Mouse (Mus musculus) cerebellum, adult 2 months (tissue): ENCODE measurements around the gene Eya4. TPM values are rescaled to one million over a fixed set of nuclear protein-coding genes. Genes with fewer than 3 reads are reported as not detected.

Experiments used
- DNase-seq, 2 experiments: peaks; one replicate each; pipeline ENCODE4 v3.0.0; 2021
- H3K27ac ChIP-seq: fragments of 200-500 bp; 2 replicates; pipeline ENCODE4 v1.5.1; 2012; ENCODE audit warnings: low read length, control low read depth, inconsistent platforms; ENCODE audit not compliant: insufficient read depth
- H3K27me3 ChIP-seq: fragments of 200-500 bp; 2 replicates; pipeline ENCODE4 v1.6.1; 2012; ENCODE audit warnings: inconsistent platforms, mild to moderate bottlenecking, low read length, moderate library complexity; ENCODE audit not compliant: control insufficient read depth, insufficient read depth
- H3K4me1 ChIP-seq: fragments of 200-500 bp; 2 replicates; pipeline ENCODE4 v1.6.1; 2011; ENCODE audit warnings: low read length; ENCODE audit not compliant: control insufficient read depth, insufficient read depth
- H3K4me3 ChIP-seq: fragments of 200-500 bp; replicated peaks from 2 replicates; pipeline ENCODE3; 2011; ENCODE audit warnings: mild to moderate bottlenecking, low read depth, low read length, control low read depth; ENCODE audit not compliant: insufficient read depth
- CTCF ChIP-seq: fragments of 200-500 bp; IDR thresholded peaks from 2 replicates; pipeline ENCODE4 v1.5.1; 2011; ENCODE audit warnings: low read depth, mild to moderate bottlenecking, control low read depth, low read length, moderate library complexity, borderline replicate concordance; ENCODE audit not compliant: insufficient read depth
- POLR2A ChIP-seq: fragments of 200-500 bp; IDR thresholded peaks from 2 replicates; pipeline ENCODE4 v1.6.1; 2011; ENCODE audit warnings: low read length, control low read depth, borderline replicate concordance; ENCODE audit not compliant: insufficient read depth
- WGBS: fragments of 180-500 bp; shearing (Covaris S2); methylation state at CpG from one replicate; pipeline ENCODE4 v1.1.7; 2018; 5-methylcytosine and 5-hydroxymethylcytosine counted together
- polyA plus RNA-seq: library from polyadenylated mRNA; depleted of rRNA; stranded (reverse); fragments of >200 nt; gene quantifications from 2 replicates; pipeline ENCODE4 v1.2.3, GENCODE M21; 2012

The Eya4 gene
- polyA plus RNA-seq, 1 experiment = 0.82 TPM

- Histone ChIP-seq H3K4me1 (no peaks in the 10 kb centered on the region), H3K4me3 (no peak overlapping the region), H3K27ac (no peak overlapping the region), H3K27me3 (no peaks in the 10 kb centered on the region)
- no peak for DNase-seq
- 64% methylated on average over 6 of the region's 6 CpGs for WGBS
- TF ChIP-seq CTCF (no peak), POLR2A (no peak)
Observed at GRCm38 (mm10) chr10:23089271-23089670, 261.3 kb downstream of the Eya4 start.

GRCm38 (mm10) chr10:23088764-23089163 lies 261.8 kb downstream of the Eya4 start:
- Histone ChIP-seq H3K27ac (no peak overlapping the region), H3K4me3 (no peak overlapping the region), H3K4me1 (no peaks in the 10 kb centered on the region), H3K27me3 (no peaks in the 10 kb centered on the region)
- WGBS = 17% methylated on average over 3 of the region's 3 CpGs
- no peak for DNase-seq
- no peak for TF ChIP-seq POLR2A
- no peak for TF ChIP-seq CTCF

DNA sequence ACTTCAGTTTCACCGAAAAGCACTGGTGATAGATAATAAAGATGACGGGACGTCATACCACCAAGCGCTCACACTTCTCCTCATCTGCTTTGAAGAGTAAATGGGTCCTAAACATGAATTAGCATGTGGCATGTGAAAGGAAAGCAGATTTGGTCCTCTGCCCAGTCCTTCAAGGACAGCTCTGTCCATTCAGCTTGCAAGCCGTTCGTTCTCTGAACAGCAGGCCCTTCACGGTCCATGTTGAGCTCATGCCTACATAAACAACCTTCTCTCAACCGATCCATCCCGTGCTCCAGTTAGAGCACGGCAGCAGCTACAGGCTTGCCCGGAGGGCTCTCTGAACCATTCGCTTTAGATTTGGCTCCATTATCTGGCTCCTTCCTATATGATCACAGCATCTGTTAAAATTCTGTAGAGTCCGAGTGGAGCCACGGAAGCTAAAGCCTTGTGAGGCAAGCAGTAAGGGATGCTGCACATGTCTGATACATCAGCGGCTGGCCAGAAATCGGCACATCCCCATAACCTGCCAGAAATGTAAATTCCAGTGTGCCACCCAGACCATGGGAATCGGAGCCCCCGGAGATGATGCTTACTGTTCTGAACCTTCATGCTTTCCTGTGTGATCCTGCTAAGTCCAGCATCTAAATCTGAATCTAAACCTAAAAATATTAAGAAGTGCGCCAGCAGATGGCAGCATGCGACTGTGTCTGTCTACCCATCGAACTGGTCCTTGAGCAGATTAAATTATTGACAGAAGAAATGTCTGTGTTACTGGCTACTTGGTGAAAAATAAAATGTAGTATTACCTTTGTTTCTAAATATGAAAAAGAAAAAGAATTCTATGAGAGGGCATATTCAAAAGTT lies 264.0 kb downstream of the Eya4 start:
- no peaks in the 10 kb centered on the region for H3K4me1 ChIP-seq

DNA sequence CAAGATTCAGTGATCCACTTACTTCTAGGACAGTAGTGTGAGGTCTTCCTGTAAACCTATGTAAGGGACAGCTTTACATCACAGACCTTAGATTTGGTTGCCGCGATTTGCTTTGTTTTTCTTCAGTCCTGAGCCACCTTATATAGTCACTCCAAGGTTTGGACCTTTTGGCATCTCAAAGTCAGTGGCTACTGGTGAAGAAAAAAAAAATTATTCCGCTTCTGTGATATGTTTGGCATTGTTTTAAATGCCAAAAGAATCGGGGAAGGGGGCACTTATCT lies 269.1 kb downstream of the Eya4 start:
- no peak for DNase-seq
- no peak overlapping the region for H3K4me3 ChIP-seq
- H3K4me1 ChIP-seq = no peaks in the 10 kb centered on the region
- TF ChIP-seq CTCF (no peak), POLR2A (no peak)
- no peaks in the 10 kb centered on the region for H3K27me3 ChIP-seq
- WGBS = 31% methylated on average over 4 of the region's 4 CpGs
- H3K27ac ChIP-seq = no peak overlapping the region

More for the DNA sequence above, 264.0 kb downstream of the Eya4 start:
- WGBS = 54% methylated on average over 21 of the region's 21 CpGs
- TF ChIP-seq POLR2A (no peak), CTCF (peak; percentile 59; the same call in 1 of the 2 replicates)
- peak; percentile 36 to 48 for DNase-seq
- Histone ChIP-seq H3K4me3 (peak overlapping the region; percentile 37), H3K27ac (no peak overlapping the region), H3K27me3 (no peaks in the 10 kb centered on the region)

DNA sequence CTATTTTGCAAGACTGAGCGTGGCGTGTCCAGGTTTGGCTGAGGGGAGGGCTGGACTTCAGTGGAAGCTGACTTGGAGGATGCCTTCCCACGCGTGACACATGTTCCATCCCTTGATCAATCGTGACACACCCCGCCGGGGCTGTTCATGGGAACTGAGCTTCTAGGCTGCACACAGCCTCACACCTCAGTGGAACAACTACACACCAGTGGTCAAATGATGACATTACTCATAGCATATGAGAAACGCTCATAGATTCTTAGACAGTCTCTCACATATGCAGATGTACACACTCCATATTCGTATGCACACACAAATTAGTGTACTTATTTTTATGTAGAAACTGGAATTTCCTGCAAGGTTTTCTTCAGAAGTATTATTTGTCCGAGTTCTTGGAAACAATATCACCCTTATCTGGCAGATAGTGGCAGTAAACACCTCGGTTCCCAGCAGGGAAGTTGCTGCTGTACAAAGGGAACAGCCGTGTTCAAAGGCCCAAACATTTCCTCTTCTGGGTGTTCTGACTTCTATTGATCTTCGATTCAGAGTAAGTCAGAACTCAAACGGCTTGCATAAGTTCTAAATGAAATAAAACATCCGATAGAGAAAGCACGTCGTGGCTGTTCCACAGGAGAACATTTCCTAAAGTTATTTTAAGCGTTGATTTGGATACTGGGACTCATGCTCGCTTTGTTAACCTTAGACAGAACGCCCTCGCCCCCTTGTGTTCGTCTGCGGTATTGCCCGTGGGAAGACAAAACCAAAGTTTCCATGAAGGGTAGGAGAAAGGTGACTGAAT lies 269.6 kb downstream of the Eya4 start:
- 37% methylated on average over 24 of the region's 24 CpGs for WGBS
- DNase-seq = peak; percentile 61 to 80
- no peak overlapping the region for H3K4me3 ChIP-seq
- H3K27me3 ChIP-seq = no peaks in the 10 kb centered on the region
- H3K4me1 ChIP-seq = no peaks in the 10 kb centered on the region
- no peak overlapping the region for H3K27ac ChIP-seq
- TF ChIP-seq POLR2A = no peak
- peak; percentile 94 for TF ChIP-seq CTCF

DNA sequence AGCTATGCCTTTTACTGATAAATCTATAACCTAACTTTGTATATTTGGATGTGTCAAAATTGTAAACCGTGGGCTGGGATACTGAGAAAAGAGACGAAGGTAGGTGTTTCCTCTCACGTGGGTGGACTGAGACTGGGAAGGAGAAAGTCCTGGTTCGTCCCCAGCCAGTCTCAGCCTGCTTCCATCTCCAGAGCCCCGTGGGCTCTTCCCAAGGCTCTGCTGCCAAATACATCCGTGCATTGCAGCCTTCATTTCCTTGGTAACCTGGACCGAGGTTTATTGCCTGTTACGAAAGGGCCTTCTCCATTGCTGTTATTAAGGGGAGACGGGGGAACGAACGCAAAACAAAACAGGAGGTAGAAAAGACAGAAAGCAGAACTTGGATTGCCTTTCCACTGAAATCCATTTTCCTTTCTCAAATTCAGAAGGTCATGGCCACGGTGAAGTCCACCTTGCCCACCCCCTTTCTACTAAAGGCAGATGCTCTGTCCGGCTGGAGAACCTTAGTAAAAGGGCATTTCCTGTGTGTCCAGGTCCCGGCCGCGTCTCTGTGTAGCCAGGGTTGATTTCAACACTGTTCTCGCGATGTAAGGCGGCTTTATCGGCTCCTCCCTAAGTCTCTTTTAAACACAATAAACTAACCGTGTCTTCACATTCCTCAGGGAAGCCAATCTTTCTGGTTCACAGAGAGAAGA lies 273.7 kb downstream of the Eya4 start:
- Histone ChIP-seq H3K4me1 (no peaks in the 10 kb centered on the region), H3K4me3 (peak overlapping the region; percentile 36), H3K27ac (no peak overlapping the region), H3K27me3 (no peaks in the 10 kb centered on the region)
- DNase-seq = no peak
- TF ChIP-seq POLR2A (no peak), CTCF (no peak)
- 43% methylated on average over 21 of the region's 21 CpGs for WGBS

DNA sequence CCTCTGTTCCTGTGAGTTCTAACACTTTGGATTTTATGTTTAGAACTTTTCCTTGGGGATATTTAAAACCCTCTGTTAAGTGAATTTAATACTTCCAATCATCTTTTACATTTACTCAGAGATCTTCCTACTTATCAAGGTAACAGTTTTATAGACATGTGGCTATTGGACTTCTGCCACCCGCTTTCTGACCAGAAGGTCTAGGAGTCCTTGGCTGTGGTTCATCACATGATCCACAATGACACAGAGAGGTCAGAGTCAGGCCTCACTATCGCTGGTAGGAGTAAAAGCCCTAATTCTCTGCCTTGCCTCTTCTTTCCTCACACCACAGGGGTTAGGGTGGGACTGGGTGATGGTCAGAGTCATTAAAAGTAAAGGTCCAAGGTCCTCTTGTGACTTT lies 277.2 kb downstream of the Eya4 start:
- 70% methylated on average over 2 of the region's 2 CpGs for WGBS
- no peak for DNase-seq
- no peak for TF ChIP-seq POLR2A
- TF ChIP-seq CTCF = no peak
- no peak overlapping the region for H3K27ac ChIP-seq
- no peak overlapping the region for H3K4me3 ChIP-seq
- no peaks in the 10 kb centered on the region for H3K27me3 ChIP-seq
- no peaks in the 10 kb centered on the region for H3K4me1 ChIP-seq
